Mouse (Mus musculus) kidney, adult 2 months (tissue): ENCODE measurements at regions not wholly inside any gene's neighbourhood (a gene's known extent, or its start where the extent isn't known, plus 50 kb on each side); places are given as distances from the start of the nearest gene placed in this dataset.

Experiments
- CTCF ChIP-seq: fragments of 200-500 bp; conservative IDR thresholded peaks from 2 replicates; pipeline ENCODE4 v1.5.1; 2011; ENCODE audit warnings: low read depth, mild to moderate bottlenecking, control low read depth, low read length, moderate library complexity, mixed read lengths; ENCODE audit not compliant: insufficient read depth, insufficient read length
- POLR2A ChIP-seq: fragments of 200-500 bp; IDR thresholded peaks from one replicate; pipeline ENCODE4 v1.6.1; 2011; ENCODE audit warnings: low read depth, low read length, control low read depth

DNA sequence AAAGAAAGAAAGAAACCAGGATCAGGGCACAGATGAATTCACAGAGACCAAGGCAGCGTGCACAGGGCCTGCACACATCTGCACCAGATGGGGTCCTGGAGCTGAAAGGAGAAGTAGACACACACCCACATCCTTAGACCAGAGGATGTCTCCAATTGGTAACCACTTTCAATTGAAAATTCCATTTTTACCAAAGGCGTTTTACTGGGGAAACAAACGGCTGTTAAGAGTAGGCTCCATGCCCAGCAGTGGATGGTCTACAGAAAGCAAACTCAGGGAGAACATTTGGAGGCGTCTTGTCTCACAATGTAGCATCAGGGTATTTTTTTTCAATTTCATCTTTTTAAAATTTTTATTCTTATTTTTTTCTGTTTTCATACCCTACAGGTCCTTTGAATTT lies 157.6 kb downstream of the Npr3 start:
- TF ChIP-seq CTCF (no peak), POLR2A (no peak)
